Mouse (Mus musculus): ENCODE results near the gene Fcer1g.

- TF ChIP-seq CTCF (IDR thresholded peaks at IDR 0.05; ENCODE audit: borderline replicate concordance, insufficient read depth, low read length), result no peak
- TF ChIP-seq POLR2A (IDR thresholded peaks at IDR 0.05; ENCODE audit: low read depth, low read length), result no peak
Measured at GRCm38 (mm10) chr1:171187851-171188700, 46.1 kb downstream of the Fcer1g start.
